Mouse (Mus musculus): Measurements from ENCODE around the gene Mast3.
A peak's percentile ranks its signal among the peaks of the same experiment; 100 is the strongest.

Gene Mast3

DNA sequence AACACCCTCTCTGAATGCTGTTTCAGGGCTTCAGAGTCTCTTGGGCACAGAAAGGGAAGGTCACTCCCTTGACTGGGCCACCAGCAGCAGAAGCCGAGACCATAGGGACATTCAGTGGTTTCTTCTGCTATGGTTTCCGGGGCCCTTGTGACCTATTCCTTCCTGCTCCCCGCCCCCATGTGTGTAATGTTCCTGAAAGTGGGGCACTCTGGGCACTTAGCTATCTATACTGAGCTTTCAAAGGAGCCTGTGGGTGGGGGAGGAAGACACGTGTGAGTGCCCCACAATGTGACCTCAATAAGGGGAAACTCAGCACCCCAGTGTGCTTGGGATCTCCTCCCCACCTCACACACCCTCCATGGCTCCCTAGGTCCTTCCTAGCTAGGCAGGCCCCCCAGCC is 1.7 kb upstream of the Mast3 start:
- no peak for DNase-seq (ENCODE audit: extremely low read depth, insufficient read length, low spot score)

DNA sequence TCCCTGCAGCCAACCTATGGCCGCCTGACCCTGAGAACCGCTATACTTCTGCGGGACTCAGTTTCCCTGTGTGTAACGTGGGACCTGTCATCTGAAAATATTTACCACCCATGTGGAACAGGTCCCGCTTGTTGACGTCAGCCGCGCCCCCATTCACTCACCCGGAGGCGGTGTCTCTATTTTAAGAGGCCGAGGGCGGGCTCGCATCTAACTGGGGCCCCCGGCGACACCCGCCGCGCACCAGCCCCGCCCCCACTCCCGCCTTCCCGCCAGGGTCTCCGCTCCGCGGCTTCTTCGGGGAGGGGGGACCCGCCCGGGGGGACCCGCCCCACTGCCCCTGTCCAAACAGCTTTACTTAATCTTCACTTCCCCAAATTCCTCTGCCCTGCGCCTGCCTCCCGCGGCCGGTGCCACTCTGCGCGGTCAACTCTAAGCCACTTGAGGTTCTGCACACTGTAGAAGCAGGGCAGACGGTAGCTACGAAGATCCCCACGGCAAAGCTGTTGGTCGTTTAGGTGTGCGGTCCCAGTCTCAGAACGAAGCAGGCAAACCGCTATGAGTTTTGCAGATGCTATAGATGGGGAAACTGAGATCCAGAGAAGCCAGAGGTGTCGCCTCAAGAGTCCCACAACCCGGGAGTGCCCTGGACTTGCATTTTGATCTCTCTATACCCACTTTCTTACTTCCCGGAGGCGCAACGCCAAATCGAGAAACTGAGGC is 933 bp downstream of the Mast3 start:
- no peak for DNase-seq (ENCODE audit: extremely low read depth, insufficient read length, low spot score)

DNA sequence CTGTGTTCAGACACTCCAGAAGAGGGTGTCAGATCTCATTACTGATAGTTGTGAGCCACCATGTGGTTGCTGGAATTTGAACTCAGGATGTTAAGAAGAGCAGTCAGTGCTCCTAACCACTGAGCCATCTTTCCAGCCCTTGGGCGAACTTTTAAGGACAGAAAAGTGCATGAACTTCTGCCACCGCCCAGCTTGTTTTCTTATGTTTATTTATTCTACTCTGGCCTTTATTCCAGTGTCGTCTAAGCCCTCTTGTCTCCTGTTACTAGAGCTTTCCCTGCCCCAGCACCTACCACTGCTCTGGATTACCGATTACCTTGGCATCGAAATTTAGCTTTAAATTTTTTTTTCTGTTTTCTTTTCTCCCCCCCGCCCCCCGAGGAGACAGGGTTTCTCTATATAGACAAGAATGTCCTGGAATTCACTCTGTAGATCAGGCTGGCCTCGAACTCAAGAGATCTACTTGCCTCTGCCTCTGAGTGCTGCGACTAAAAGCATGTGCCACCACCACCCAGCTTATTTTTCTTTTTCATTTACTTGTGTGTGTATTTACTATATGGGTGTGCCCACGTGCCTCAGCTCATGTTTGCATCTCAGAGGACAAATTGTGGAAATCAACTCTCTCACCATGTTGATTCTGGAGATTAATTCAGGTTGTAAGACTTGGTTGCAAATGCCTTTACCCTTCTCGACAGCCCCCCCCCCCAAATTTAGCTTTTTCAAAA is 1.9 kb downstream of the Mast3 start:
- no peak for DNase-seq (ENCODE audit: extremely low read depth, insufficient read length, low spot score)

DNA sequence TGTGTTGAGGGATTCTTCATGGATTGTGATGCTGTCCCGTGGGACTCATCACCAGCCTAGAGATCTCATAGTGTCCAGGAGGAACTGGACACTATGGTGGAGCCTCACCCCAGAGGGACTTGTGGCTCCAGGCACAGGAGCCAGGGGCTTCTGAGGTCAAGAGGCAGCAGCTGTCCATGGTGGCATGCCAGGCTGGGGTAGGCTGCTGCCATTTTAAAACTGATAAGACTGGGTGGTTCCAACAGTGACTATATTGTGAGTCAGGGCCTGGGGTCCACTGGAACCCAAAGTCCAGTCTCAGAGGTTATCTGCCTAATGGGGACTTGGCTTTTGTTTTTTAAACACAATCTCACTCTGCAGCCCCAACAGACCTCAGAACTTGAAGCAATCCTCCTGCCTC is 3.0 kb downstream of the Mast3 start:
- no peak for DNase-seq (ENCODE audit: extremely low read depth, insufficient read length, low spot score)

DNA sequence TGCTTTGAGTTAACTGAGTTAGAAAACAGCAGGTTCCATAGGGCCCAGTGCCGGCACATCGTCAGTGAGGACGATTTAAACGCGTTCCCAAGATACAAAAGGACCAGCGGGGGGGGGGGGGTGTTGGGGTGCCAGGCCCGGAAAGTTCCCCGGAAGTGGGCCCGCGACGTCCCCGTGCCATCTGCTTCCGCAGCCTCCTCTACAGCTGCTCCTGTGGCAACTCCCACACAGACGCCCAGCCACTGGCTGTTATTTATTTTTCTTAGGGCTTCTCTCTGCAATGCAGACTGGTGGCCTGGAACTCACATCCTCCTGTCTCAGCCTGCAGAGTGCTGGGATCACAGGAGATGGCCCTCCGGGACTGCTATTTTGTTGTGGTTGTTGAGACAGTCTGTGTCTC is 3.7 kb downstream of the Mast3 start:
- DNase-seq (ENCODE audit: extremely low read depth, insufficient read length, low spot score), result no peak

DNA sequence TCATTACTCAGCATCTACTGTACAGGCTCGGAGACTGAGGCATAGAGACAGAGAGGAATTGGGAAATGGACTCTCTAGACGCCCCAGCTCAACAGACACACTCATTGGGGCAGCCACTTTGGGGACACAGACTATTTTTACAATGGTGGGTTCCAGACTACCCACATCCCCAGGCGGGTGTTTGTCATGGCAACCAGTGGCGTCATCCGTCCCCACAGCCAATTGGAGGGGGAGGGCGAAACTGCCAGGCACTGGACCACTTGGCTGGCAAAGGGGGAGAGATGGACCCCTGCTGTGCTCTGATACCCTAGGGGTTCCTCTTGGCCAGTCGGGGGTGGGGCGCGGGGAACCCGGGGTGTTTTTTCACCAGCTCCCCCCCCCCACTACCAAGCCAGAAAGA is 4.2 kb downstream of the Mast3 start:
- DNase-seq (ENCODE audit: extremely low read depth, insufficient read length, low spot score), result no peak

DNA sequence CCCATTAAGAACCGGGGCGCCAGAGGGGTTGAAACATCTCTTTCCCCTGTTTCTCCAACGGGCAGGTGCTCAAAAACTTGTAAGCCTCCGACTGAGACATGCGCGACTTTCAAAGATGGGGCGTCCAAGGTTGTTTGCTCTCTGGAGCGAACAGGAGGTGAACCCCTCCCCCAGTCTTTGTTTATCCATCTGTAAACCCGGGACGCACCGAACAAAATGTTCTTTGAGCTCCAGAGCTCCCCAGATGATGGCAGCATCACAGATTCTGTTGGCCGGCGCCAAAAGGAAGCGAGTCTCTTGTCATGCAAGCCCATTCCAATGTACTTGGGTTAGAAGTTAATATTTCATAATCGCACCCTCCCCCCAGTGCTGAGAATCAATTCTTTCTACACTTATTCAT is 6.6 kb downstream of the Mast3 start:
- DNase-seq (ENCODE audit: extremely low read depth, insufficient read length, low spot score), result no peak

DNA sequence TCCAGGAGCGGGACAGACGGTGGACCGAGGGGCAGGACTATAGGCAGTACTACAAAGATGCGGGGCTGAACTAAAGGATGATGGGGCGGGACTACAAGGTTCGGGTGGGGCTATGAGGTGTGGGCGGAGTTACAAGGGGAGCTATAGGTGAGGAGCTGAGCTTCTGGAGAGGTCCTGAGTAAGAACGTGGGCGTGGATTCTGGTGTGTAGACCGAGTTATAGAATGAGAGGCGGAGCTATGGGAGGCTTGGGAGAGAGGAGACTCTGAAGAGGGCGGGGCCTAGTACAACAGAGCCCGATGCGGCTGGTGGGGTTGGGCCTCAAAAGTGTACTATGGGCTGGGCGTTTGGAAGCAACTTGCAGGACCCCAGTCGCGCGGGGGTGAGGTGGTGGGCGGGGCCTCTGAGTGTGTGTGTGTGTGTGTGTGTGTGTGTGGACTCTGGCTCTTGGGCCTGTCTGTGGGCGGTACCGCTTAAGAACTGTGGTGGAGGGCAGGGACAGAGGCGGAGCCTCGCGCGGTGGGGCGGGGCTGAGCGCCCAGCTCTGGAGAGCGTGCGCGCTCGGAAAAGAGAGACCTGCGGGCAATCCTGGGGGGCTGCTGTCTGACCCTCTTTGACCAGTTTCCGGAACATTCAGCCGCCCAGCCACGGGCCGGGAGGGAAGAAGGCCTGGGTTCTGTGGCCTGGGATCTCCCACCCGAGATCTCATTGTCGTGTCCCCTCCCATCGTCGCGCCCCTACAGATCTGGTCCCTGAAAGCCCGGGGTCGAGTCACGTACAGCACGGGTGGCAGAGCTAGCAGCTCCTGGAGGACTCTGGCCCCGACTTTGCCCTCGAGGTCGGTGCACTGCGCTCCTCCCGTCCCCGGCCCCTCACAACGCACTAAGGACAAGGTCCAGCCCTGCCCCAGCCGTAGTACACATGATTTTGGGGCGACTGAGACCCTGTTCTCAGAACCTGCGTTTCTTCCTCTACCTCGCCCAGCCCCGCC is 7.5 kb downstream of the Mast3 start:
- peak; percentile 96 for DNase-seq (ENCODE audit: extremely low read depth, insufficient read length, low spot score)

DNA sequence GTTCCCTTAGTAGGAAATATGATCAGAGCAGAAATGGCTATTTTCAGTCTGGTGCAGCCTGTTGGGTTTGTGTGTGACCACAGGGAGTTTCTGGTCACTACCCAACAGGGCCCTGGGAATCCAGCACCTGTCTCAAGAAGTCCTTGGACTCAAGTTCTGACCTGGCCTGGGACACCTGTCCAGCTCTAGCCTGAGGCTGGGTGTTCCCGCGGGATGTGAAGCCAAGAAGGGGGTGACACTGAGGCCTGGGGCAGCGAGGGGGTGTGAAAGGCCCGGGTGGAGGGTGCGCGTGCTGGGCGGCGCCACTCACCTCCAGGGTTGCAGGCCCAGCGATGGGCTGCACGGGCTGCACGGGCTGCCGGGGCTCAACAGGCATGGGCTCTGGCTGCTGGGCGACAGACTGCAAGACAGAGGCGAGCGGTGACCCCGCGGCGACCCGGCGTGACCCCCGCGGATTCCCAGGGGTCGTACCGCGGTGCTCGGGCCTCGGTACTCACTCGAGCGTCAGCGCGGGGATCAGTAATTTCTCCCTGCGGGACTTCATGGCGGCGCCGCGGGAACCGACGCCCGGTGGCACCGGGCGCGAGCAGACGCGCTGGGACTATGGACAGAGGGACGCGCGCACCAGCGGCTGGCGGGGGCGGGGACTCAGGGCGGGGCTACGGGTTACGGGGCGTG is 8.3 kb downstream of the Mast3 start:
- no peak for DNase-seq (ENCODE audit: extremely low read depth, insufficient read length, low spot score)

DNA sequence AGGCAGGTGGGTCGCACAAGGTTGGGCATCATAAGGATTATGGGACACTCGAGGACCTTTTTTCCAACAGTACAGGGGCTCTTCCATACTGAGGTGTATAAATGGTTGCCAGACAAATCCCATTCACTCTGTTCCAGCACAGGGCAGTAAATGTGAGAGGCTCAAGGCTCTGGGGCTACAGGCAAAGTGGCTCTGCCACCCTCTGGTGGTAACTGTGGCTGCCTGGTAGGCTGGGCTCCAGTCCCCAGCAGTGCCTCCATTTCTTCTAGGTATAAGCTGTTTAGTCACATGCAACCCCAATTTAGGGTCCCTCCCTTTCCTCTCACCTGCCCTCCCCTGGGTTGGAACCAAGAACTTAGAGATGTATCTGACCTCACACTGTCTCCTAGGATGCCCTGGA is 9.5 kb downstream of the Mast3 start:
- DNase-seq (ENCODE audit: extremely low read depth, insufficient read length, low spot score), result no peak

DNA sequence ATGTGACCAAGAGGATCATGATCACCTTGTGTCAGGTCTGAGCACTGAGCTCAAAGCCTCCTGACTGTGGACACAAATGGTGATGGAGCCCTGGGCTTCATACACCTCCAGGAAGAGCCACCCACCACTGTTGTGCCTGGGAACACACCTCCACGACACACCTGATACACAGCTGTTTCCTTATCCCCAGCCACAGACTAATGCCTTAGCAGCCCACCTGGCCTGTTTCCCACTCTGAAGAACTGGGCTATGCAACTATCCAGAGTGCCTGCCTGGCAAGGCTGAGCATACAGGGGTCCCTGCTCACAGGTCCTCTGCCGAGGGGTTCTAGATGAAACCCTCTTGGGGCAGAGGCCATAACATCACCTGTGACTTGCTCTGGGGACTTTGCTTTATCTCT is 10.6 kb downstream of the Mast3 start:
- no peak for DNase-seq (ENCODE audit: extremely low read depth, insufficient read length, low spot score)

DNA sequence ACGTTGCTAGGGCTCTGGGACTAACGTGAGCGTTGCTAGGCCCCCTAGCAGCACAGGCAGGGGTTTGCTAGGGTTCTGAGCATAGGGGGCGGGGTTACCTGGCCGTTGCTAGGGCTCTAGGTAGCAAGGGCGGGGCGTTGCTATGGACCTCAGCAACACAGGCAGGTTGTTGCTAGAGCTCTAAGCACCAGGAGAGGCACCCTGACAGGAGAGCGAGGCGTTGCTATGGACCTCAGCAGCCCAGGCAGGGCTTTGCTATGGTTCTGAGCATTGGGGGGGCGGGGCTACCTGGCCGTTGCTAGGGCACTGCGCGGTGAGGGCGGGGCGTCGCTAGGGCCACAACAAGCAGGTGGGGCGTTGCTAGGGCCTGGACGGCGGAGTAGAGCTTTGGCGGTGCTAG is 12.2 kb downstream of the Mast3 start:
- no peak for DNase-seq (ENCODE audit: extremely low read depth, insufficient read length, low spot score)

DNA sequence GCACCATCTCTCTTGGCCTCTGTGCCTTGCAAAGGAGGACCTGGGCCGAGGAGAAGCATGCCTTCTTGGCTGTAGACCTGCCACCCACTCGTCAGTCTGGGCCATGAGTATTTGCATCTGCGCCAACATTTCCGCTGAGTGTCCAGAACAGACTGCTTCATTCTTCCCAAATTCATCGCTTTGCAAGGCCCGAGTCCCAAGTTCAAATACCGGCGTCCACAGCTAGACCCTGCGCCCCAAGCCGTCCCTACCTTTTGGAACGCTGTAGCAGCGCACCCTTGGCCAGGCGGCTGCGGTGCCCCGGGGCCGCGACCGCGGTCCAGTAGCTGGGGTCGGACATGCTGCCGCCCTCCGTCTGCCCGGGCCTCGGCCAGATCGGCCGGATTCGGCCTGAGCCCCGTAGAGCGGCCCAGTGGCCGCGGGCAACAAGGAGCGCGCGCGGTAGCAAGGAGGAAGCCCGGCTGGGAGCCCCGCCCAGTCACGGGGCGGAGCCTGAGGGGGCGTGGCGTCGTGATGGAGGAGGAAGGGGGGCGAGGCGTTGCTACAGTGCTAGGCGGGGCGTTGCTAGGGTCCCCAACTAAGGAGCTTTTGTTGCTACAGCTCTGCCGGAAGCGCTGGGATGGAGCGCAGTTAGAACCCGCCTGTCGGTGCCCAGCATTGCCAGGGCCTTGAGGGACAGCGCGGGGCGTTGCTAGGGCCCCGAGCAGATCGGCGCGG is 12.7 kb downstream of the Mast3 start:
- peak; percentile 97 for DNase-seq (ENCODE audit: extremely low read depth, insufficient read length, low spot score)

DNA sequence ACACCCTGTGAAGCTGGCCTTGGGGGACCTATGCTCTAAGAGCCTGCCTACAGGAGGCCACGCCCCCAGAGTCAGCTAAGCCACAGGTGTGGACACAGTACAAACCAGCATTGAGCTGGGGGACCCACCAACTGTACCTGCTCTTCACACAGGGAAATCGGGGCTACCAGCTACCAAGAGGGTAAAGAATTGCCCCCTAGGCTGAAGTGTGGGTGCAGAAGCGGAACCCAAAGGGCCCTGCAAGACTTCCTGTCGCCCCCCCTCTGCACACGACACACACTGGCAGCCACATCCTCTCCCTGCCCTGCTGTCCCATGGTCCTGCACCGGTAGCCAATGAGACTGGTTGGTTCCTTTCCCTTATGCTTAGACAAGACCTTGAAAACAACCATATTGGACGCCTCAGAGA is 13.6 kb downstream of the Mast3 start:
- DNase-seq (ENCODE audit: extremely low read depth, insufficient read length, low spot score), result peak; percentile 81

DNA sequence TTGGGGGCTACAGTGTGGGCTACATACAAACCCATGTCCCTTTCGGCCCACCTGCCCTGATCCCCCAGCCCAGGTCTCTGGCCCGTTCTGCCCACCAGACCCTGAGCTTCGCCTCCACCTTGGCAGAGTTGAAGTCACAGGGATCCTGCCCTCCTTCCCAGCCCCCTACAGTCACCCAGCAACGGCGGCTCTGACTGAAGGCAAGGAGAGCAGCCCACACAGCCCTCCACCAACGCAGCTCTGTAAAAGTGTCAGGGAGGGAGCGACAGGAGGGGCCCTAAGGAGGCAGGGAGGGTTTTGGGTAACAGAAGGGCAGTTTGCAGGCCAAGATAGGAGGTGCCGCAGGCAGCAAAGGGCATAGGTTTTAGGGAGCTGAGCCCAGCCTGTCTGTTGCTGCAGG is 14.0 kb downstream of the Mast3 start:
- DNase-seq (ENCODE audit: extremely low read depth, insufficient read length, low spot score), result no peak

DNA sequence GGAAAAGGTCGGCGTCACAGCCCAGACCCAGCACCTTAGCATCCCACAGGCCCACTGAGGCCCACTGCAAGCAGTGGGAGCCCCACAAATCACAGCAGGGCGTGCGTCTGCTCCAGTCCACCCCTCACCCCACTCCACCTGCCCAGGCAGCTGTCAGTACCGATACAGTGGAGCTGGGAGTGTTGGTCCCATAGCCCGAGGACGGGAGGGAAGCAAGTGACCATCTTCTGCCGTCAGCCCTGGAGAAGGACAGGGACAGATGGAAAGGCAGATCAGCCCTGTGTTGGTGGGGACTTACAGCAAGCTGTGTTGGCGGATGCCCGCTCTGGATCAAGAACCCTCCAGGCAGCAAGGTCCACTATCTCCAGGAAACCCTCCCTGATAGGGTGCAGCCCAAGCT is 15.8 kb downstream of the Mast3 start:
- DNase-seq (ENCODE audit: extremely low read depth, insufficient read length, low spot score), result no peak

DNA sequence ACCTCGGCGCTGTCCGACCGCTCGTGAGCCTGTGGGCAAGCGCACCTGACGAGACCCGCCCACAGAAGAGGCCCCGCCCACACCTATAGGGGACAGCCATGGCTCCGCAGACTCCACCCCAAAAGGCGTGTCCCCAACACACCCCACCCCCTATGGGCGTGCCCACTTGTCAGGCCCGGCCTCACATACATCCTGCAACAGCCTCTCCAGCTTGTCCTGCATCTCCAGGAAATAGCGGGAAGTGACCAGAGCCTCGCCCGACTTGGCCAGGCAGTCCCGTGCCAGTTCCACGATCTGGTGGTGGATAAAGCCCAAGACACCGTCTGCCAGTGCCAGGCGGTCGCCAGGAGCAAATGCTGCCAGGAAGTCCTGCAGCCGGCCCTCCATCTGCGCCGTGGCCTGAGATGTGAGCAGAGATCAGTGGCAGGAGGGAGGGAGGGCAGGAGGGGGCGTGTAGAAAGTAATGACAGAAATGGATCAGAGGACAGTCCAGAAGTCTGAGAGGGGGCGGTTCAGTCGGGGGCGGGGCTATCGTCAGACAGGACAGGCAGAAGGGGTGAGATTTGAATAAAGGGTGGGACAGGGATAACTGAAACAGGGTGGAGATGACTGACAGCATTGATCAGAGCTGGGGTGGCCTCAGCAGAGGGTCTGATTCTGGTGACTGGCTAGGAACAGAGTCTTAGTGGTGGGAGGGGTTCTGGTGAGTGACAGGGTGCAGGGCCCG is 16.8 kb downstream of the Mast3 start:
- DNase-seq (ENCODE audit: extremely low read depth, insufficient read length, low spot score), result no peak

DNA sequence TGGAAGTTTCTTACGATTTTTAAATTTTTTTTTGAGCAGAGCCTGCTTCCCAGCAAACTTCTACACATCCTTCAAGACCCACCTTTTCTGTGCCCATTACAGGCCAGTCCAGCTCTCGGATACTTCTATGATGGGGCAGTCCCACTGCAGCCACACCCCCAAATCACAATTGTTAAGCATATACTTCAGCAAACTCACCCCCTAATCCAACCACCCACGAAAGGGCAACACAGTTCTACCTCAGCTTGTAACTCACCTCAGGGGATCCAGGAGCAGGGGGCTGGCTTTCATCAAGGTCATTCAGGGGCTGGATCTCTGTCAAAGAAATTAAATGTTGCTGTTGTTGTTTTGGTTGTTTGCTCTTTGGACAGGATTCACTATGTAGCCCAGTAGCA is 17.8 kb downstream of the Mast3 start:
- DNase-seq (ENCODE audit: extremely low read depth, insufficient read length, low spot score), result no peak

DNA sequence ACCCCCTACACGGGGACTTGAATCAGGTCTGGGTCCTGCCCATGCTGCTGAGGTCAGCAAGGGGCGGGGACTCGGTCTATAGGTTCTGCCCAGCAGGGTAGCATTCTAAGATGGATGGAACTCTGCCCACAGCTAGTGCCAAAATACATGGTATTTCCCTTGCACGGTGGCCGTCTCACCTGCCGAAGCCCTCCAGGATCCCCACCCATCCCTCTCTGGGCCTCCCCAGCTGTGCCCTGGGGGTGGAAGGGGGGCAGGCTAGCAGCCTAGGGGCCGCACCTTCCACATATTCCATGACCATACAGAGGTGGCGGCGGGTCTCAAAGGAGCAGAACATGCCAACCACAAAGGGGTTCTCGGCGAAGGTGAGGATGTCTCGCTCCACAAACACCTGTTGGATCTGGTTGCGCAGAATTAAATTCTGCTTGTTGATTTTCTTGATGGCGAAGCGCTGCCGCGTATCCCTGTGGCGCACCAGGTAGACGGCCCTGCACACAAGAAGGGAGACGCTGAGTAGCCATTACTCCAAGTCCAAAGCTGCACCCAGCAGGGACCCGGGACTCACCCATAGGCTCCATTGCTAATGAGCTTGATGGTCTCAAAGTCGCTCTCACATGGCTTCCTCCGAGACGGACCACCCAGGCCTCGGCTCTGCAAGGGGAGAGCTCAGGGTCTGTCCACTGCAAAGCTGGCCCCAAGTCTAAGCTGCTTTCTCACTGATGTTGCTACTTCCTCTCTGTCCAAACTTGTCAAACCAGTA is 18.4 kb downstream of the Mast3 start:
- no peak for DNase-seq (ENCODE audit: extremely low read depth, insufficient read length, low spot score)

Measured in 3134 (cell line).